Mouse (Mus musculus) forebrain, embryonic 10.5 days (tissue): Measurements from ENCODE around the gene Skap1. TPM values are rescaled to one million over a fixed set of nuclear protein-coding genes. Genes with fewer than 3 reads are reported as not detected.

Source experiments
- DNase-seq: peaks from one replicate; pipeline ENCODE4 v3.0.0-alpha.2; 2017; ENCODE audit warnings: low spot score; ENCODE audit errors: extremely low spot score
- H3K27ac ChIP-seq: fragments of 300-500 bp; sonication (generic); 2 replicates; pipeline ENCODE4 v1.5.1; 2016; ENCODE audit warnings: mild to moderate bottlenecking
- H3K27me3 ChIP-seq: fragments of 300-500 bp; sonication (generic); 2 replicates; pipeline ENCODE4 v1.6.1; 2016; ENCODE audit warnings: mild to moderate bottlenecking; ENCODE audit not compliant: poor library complexity, severe bottlenecking
- H3K36me3 ChIP-seq: fragments of 300-500 bp; sonication (generic); replicated peaks from 2 replicates; pipeline ENCODE4 v1.6.1; 2016; ENCODE audit warnings: mild to moderate bottlenecking, moderate library complexity
- H3K4me1 ChIP-seq: fragments of 300-500 bp; sonication (generic); 2 replicates; pipeline ENCODE4 v1.6.1; 2016
- H3K4me3 ChIP-seq: fragments of 300-500 bp; sonication (generic); 2 replicates; pipeline ENCODE4 v1.5.1; 2016; ENCODE audit warnings: mild to moderate bottlenecking, moderate library complexity
- H3K9me3 ChIP-seq: fragments of 300-500 bp; sonication (generic); 2 replicates; pipeline ENCODE4 v1.6.1; 2016; ENCODE audit warnings: mild to moderate bottlenecking, moderate library complexity
- WGBS: fragments of 180-500 bp; shearing (Covaris S2); methylation state at CpG from one replicate; pipeline ENCODE4 v1.1.7; 2016; 5-methylcytosine and 5-hydroxymethylcytosine counted together
- polyA plus RNA-seq: library from polyadenylated mRNA; unstranded; fragments of >200 nt; fragmentation: Nextera tagmentation; extraction: Ambion mirVana; gene quantifications from 2 replicates; pipeline ENCODE4 v1.2.1, GENCODE M21; 2016

Gene Skap1
- polyA plus RNA-seq, 1 experiment from 2014 or later, result 2.2 TPM

DNA sequence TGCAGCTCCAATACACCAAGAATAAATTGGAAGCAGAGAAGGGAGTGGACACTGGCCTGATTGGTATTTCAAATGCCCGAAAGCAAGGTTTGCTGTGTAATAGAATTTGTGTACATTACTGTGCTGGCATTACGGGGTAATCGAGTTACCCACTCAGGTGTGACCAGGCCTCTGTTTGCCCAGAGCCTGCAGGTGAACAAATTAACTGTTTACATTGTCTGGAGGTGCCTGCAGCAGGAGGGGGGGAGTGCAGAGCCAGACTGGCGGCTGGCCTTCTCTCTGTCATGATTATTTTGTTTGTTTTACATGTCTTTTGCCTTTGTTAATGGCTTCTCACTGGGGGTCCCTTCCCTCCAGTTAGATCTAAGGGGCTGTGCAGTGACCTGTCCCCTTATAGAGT, 268.3 kb downstream of the Skap1 start:
- peaks cover 63% of the 10 kb centered on the region for H3K4me1 ChIP-seq
- 44% methylated on average over 4 of the region's 4 CpGs for WGBS
- no peak overlapping the region for H3K4me3 ChIP-seq
- H3K27ac ChIP-seq, result peak overlapping the region; percentile 25; the same call in 1 of the 2 replicates
- peaks cover 59% of the 10 kb centered on the region for H3K27me3 ChIP-seq
- H3K9me3 ChIP-seq, result no peaks in the 10 kb centered on the region
- DNase-seq, result no peak
- no peaks in the 10 kb centered on the region for H3K36me3 ChIP-seq

DNA sequence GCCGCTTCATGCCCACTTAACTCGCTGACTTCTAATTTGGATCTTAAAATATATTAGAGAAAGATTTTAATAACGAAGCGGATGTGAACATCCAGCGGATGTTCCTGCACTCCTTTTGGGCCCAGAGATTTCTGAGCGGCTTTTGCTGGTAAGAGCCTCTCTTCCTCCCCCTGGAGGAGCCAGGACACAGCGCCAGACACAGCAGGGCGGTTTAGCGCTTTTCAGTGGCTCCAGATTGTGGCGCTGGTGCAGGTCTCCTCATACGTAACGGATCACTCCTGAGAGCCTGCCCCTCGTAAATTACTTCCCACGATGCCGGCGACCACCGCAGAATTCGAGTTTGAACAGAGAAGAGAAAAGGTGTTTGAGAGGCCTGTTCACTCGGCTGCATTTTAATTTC, 271.5 kb downstream of the Skap1 start:
- Histone ChIP-seq H3K4me3 (peak overlapping the region; percentile 45), H3K27me3 (peaks cover 67% of the 10 kb centered on the region), H3K36me3 (no peaks in the 10 kb centered on the region), H3K9me3 (no peaks in the 10 kb centered on the region), H3K4me1 (peaks cover 66% of the 10 kb centered on the region), H3K27ac (peak overlapping the region; percentile 68)
- peak; percentile 77 for DNase-seq
- WGBS, result 1% methylated on average over 19 of the region's 19 CpGs

DNA sequence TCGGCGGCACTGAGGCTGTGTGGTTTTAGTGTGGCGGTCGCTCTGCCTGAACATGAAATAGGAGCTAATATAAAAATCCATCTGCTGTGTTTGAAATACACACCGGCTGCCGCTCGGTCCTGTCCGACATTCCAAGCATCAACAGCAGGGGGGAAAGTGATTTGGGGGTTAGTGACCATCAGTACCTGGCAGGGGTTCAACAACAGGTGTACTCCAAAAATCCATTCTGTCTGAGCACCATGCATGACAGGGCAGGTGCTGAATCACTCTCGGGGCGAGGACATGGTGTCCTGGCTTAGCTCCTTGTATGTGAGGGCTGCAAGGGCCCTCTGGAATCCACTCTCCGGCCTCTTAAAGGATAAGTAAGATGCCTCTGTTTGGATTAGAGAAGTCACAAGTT, 272.0 kb downstream of the Skap1 start:
- no peaks in the 10 kb centered on the region for H3K9me3 ChIP-seq
- 18% methylated on average over 11 of the region's 11 CpGs for WGBS
- DNase-seq, result no peak
- H3K36me3 ChIP-seq, result no peaks in the 10 kb centered on the region
- H3K4me1 ChIP-seq, result peaks cover 66% of the 10 kb centered on the region
- peaks cover 71% of the 10 kb centered on the region for H3K27me3 ChIP-seq
- peak overlapping the region; percentile 45 for H3K4me3 ChIP-seq
- H3K27ac ChIP-seq, result peak overlapping the region; percentile 68

DNA sequence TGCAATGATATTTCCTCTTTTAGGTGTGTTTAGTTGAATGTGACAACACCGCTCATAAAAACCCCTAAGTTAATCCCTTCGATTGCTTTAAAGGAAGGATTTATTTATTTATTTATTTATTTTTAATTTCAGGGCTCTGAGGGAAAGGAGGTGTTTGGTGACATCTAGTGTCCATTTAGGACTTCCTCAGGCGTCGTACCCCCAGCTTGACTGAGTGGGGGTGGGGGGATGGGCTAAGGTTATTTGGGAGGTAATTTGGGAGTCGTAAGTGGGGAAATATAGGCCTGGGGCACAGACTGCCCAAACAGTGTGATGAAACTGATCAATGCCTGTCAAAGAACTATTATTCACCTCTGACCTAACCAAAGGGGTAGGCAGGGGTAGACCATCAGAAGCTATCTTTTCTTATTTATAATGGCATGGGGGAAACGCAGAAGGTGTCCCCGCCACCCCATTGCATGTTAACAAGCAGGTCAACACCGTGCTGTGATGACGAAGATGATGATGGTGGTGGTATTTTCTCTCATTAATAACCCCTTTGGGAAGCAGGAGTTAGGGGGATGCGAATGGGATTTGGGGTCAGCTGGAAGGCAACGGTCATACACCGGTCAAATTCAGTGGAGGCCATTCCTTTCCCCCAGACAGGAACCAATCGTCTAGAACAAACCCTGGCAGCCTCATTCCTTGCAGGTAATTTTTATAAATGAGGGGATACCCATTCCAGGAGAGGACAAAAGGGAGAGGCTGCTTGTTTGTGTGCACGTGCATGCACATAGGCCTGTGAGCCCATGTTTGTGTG, 273.5 kb downstream of the Skap1 start:
- no peak overlapping the region for H3K4me3 ChIP-seq
- peaks cover 72% of the 10 kb centered on the region for H3K4me1 ChIP-seq
- WGBS, result 73% methylated on average over 14 of the region's 14 CpGs
- peaks cover 74% of the 10 kb centered on the region for H3K27me3 ChIP-seq
- H3K36me3 ChIP-seq, result no peaks in the 10 kb centered on the region
- no peak overlapping the region for H3K27ac ChIP-seq
- no peaks in the 10 kb centered on the region for H3K9me3 ChIP-seq
- DNase-seq, result no peak

DNA sequence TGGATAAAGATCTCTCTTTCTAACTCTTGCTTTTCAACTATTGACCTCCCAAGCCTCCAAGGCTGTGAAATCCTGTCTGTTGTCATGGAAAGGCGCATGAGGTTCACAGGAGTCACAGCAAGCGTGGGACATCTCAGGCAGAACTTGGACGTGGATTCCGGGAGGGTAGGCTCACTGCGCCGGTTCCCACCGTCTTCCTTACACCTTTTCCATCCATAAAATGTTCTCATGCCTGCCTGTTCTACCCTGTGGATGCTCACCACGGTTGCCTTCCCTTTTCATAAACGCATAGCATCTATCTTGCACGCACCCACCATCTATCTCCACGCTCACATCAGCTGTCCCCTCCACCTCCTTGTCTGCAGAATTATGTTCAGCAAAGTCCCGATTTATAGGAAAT, 276.4 kb downstream of the Skap1 start:
- peaks cover 85% of the 10 kb centered on the region for H3K4me1 ChIP-seq
- no peak overlapping the region for H3K27ac ChIP-seq
- H3K27me3 ChIP-seq, result peaks cover 84% of the 10 kb centered on the region
- H3K36me3 ChIP-seq, result no peaks in the 10 kb centered on the region
- DNase-seq, result no peak
- 77% methylated on average over 12 of the region's 12 CpGs for WGBS
- H3K4me3 ChIP-seq, result no peak overlapping the region
- H3K9me3 ChIP-seq, result no peaks in the 10 kb centered on the region

DNA sequence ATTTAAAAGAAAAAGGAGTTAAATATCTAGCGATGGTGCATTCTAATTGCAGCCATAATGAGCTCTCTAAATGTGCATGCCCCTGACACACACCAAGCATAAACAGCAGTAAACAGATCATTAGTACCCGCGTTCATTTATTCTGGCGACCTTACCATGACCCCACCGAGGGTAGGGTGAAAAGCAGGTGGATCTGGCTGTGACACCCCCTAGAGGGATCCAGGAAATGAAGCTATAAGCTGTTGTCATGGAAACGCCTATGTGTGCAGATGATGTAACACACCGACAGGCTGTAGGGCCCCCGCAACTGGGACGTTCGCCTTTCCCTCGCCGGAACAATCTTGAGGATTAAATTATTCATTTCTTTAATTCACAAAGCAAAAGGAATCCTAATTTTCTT, 277.6 kb downstream of the Skap1 start:
- H3K27me3 ChIP-seq, result peaks cover 85% of the 10 kb centered on the region
- no peaks in the 10 kb centered on the region for H3K9me3 ChIP-seq
- H3K36me3 ChIP-seq, result no peaks in the 10 kb centered on the region
- peak overlapping the region; percentile 7 for H3K4me3 ChIP-seq
- WGBS, result 16% methylated on average over 12 of the region's 12 CpGs
- H3K27ac ChIP-seq, result peak overlapping the region; percentile 54
- DNase-seq, result peak; percentile 70
- H3K4me1 ChIP-seq, result peaks cover 78% of the 10 kb centered on the region

DNA sequence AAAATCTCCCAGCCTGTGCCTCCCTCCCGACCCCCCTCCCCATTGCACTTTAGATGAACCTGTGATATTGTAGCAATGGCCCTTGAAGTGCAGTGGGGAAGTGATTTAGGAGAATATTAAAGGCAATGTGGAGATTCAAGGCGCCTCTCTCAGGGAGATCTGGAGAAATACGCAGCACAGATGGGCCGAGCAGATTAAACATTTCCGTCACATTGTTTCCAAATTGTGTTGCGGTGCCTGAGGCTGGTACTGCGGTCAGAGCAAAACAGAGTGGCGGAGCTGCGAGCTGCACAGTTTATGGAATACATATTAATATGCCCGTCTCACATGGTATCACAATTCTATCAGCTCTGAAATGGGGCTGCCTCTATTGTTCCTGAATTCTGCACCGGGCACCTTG, 278.6 kb downstream of the Skap1 start:
- Histone ChIP-seq H3K4me1 (peaks cover 81% of the 10 kb centered on the region), H3K4me3 (no peak overlapping the region), H3K9me3 (no peaks in the 10 kb centered on the region), H3K36me3 (no peaks in the 10 kb centered on the region), H3K27me3 (peaks cover 83% of the 10 kb centered on the region), H3K27ac (peak overlapping the region; percentile 65)
- DNase-seq, result no peak
- 75% methylated on average over 11 of the region's 11 CpGs for WGBS

DNA sequence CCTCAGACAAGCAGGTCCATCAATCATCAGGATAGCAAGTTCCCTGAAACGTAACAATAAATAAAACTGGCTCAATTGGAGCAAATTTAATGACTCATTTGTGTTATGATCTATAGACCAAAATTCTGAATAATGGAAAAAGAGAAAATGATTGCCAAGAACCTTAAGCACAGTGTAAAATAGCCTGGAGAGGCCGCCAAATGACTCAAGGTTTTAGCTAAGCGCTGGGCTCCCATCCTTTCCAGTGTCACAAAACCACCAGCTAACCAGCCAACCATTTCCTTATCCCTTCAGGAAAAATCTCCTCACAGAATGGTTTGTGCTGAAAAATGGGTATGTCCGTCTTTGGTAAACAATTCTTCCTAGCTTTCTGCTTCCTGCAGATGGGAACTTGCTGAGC, 279.5 kb downstream of the Skap1 start:
- H3K27ac ChIP-seq, result 0 out of 2 replicates have a peak overlapping the region, but pooled peaks have one; percentile 65
- WGBS, result 83% methylated on average over 4 of the region's 4 CpGs
- H3K9me3 ChIP-seq, result no peaks in the 10 kb centered on the region
- H3K4me3 ChIP-seq, result no peak overlapping the region
- peaks cover 73% of the 10 kb centered on the region for H3K4me1 ChIP-seq
- no peaks in the 10 kb centered on the region for H3K36me3 ChIP-seq
- DNase-seq, result no peak
- peaks cover 74% of the 10 kb centered on the region for H3K27me3 ChIP-seq

DNA sequence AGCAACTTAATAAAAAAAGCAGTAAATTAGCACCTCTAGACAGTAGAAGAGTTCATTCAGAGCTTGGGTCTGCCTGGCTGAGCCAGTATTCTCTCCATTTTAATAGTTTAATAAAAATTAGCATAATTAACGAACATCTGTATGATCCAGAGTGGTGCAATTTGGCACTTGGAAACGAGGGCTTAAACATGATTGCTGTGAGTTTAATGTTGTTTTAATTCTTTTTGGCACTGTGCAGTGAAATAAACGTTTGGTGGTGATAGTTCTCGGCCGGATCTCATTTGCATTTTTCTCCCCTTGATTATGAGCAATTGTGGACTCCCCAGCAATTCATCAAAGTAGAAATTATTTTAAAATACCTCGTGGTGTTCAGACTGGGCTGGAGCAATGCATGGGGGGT, 282.3 kb downstream of the Skap1 start:
- no peak for DNase-seq
- 85% methylated on average over 6 of the region's 6 CpGs for WGBS
- H3K27ac ChIP-seq, result no peak overlapping the region
- H3K36me3 ChIP-seq, result no peaks in the 10 kb centered on the region
- no peak overlapping the region for H3K4me3 ChIP-seq
- peaks cover 48% of the 10 kb centered on the region for H3K4me1 ChIP-seq
- no peaks in the 10 kb centered on the region for H3K9me3 ChIP-seq
- peaks cover 55% of the 10 kb centered on the region for H3K27me3 ChIP-seq

DNA sequence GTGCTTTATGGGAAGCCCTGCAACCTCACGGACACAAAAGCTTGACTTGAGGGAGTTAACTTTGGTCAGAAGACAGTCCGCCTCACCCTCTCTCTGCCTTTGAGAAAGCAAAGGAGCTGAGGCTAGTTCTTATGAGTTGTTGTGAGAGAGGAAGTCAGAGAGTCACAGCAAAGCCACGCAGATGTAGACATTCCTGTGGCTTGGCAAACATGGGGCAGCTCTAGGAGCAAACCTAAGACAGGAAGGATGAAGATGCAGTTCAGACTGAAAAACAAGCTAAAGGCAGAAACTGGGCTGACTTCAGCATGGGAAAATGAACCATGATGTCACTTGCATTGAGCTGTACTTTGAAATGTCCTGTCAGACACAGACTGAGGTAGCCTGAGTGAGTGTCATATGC, 283.2 kb downstream of the Skap1 start:
- no peak for DNase-seq
- Histone ChIP-seq H3K27ac (no peak overlapping the region), H3K36me3 (no peaks in the 10 kb centered on the region), H3K4me3 (no peak overlapping the region), H3K4me1 (peaks cover 38% of the 10 kb centered on the region), H3K27me3 (peaks cover 57% of the 10 kb centered on the region), H3K9me3 (no peaks in the 10 kb centered on the region)
- WGBS, result 49% methylated on average over 3 of the region's 3 CpGs

DNA sequence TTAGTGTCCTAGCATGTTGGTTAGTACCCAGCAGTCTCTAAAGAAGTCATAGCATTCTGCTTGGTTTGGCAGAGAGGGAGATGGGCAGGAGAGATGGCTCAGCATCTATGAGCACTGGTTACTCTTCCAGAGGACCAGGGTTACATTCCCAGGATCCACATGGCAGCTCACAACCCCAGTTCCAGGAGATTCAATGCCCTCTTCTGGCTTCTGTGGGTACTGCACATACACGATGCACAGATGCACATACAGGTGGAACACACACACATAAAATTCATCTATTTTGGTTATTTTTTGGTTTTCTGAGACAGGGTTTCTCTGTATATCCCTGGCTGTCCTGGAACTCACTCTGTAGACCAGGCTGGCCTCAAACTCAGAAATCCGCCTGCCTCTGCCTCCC, 290.9 kb downstream of the Skap1 start:
- 97% methylated on average over 2 of the region's 2 CpGs for WGBS
- no peaks in the 10 kb centered on the region for H3K4me1 ChIP-seq
- DNase-seq, result no peak
- H3K9me3 ChIP-seq, result no peaks in the 10 kb centered on the region
- H3K36me3 ChIP-seq, result no peaks in the 10 kb centered on the region
- H3K27me3 ChIP-seq, result 0 out of 2 replicates have a peak, but pooled peaks cover 6% of the 10 kb centered on the region
- no peak overlapping the region for H3K27ac ChIP-seq
- H3K4me3 ChIP-seq, result no peak overlapping the region

DNA sequence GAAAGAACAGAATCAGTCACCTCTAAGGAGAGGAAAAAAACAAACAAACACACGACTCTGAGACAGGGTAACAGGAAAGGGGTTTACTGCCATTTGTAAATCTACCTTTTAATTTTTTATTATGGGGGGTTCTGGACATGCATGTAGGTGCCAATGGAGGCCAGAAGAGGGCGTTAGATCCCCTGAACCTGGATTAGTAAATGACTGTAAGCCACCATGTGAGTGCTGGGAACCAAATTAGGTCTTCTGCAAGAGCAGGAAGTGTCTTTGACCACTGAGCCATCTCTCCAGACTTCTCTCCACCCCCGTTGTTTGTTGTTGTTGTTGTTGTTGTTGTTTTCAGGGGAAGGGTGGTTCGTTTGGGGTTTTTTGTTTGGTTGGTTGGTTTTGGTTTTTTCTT, 293.0 kb downstream of the Skap1 start:
- Histone ChIP-seq H3K9me3 (no peaks in the 10 kb centered on the region), H3K4me1 (0 out of 2 replicates have a peak, but pooled peaks cover 3% of the 10 kb centered on the region), H3K36me3 (no peaks in the 10 kb centered on the region), H3K27ac (no peak overlapping the region), H3K27me3 (0 out of 2 replicates have a peak, but pooled peaks cover 2% of the 10 kb centered on the region), H3K4me3 (no peak overlapping the region)
- no peak for DNase-seq
- WGBS, result 62% methylated on average over 4 of the region's 4 CpGs

DNA sequence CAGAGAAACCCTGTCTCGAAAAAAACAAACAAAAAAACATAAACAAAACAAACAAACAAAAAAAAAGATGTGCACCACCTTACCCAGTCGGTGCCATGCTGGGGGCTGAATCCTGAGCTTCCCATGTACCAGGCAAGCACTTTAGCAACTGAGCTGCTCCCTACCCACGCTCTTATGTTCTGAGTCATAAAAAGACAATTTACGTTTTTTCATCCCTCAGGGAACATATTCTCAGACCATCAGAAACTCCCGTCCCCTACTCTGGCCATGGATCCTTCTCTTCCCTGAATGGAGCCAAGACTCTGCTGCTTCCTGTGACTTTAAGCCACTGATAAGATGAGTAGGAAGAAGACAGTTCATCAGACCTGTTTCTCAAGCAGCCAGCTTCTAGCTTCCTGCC, 294.0 kb downstream of the Skap1 start:
- H3K4me1 ChIP-seq, result peaks cover 10% of the 10 kb centered on the region; the same call in 1 of the 2 replicates
- WGBS, result 83% methylated on average over 5 of the region's 5 CpGs
- no peak overlapping the region for H3K27ac ChIP-seq

More for the DNA sequence above, 294.0 kb downstream of the Skap1 start:
- no peak for DNase-seq
- Histone ChIP-seq H3K9me3 (no peaks in the 10 kb centered on the region), H3K36me3 (no peaks in the 10 kb centered on the region), H3K4me3 (no peak overlapping the region), H3K27me3 (no peaks in the 10 kb centered on the region)
